Mouse (Mus musculus) liver, embryonic 14.5 days (tissue): ENCODE measurements at regions not wholly inside any gene's neighbourhood (a gene's known extent, or its start where the extent isn't known, plus 50 kb on each side); places are given as distances from the start of the nearest gene placed in this dataset.

Experiments used
- ATAC-seq: fragments of 200-750 bp; cut with Nextera tagmentation; 2 replicates; pipeline ENCODE4 v1.8.0; 2017; ENCODE audit warnings: moderate number of reproducible peaks, mild to moderate bottlenecking, moderate library complexity; ENCODE audit not compliant: insufficient read depth
- DNase-seq, 3 experiments: peaks; one replicate each; pipeline ENCODE4 v3.0.0-alpha.2; 2012 to 2013; ENCODE audit warnings: low read depth in 3 of 3, low spot score in 3 of 3
- H3K27ac ChIP-seq: fragments of 300-500 bp; sonication (generic); 2 replicates; pipeline ENCODE4 v1.5.1; 2014; ENCODE audit warnings: moderate library complexity, mild to moderate bottlenecking, control low read depth, inconsistent platforms
- H3K27me3 ChIP-seq: fragments of 300-500 bp; sonication (generic); 2 replicates; pipeline ENCODE4 v1.6.1; 2014; ENCODE audit warnings: mild to moderate bottlenecking, low read length, moderate library complexity; ENCODE audit not compliant: control insufficient read depth, insufficient read depth
- H3K36me3 ChIP-seq: fragments of 300-500 bp; sonication (generic); replicated peaks from 2 replicates; pipeline ENCODE4 v1.6.1; 2014; ENCODE audit warnings: low read depth; ENCODE audit not compliant: control insufficient read depth, insufficient read depth
- H3K4me1 ChIP-seq, 2 experiments: fragments of 200-500 bp in 1 of 2; fragments of 300-500 bp in 1 of 2; sonication (generic) in 1 of 2; replicated peaks; 2 replicates each; pipeline ENCODE4 v1.6.1; 2012 to 2014; ENCODE audit warnings: antibody characterized with exemption in 1 of 2, inconsistent platforms in 1 of 2, low read length in 1 of 2; ENCODE audit not compliant: control insufficient read depth in 2 of 2, insufficient read depth in 2 of 2
- H3K4me2 ChIP-seq: fragments of 300-500 bp; sonication (generic); 2 replicates; pipeline ENCODE4 v1.6.1; 2014; ENCODE audit warnings: low read depth, mild to moderate bottlenecking, control low read depth, moderate library complexity
- H3K4me3 ChIP-seq, 2 experiments: fragments of 200-500 bp in 1 of 2; fragments of 300-500 bp in 1 of 2; sonication (generic) in 1 of 2; 2 replicates each; pipeline ENCODE4 v1.5.1; 2012 to 2014; ENCODE audit warnings: low read depth in 2 of 2, low read length in 2 of 2, mild to moderate bottlenecking in 2 of 2, control low read depth in 1 of 2, inconsistent platforms in 1 of 2, moderate library complexity in 1 of 2; ENCODE audit not compliant: insufficient read depth in 1 of 2
- H3K9ac ChIP-seq: fragments of 300-500 bp; sonication (generic); replicated peaks from 2 replicates; pipeline ENCODE4 v1.6.1; 2014; ENCODE audit warnings: mild to moderate bottlenecking, control low read depth, moderate library complexity
- H3K9me3 ChIP-seq: fragments of 300-500 bp; sonication (generic); 2 replicates; pipeline ENCODE4 v1.6.1; 2016; ENCODE audit warnings: low read length, mixed read lengths; ENCODE audit not compliant: control insufficient read depth
- CTCF ChIP-seq: IDR thresholded peaks from 2 replicates; pipeline ENCODE4 v1.5.1; 2016; ENCODE audit warnings: antibody characterized with exemption, low read depth, control low read depth
- EP300 ChIP-seq: IDR thresholded peaks from 2 replicates; pipeline ENCODE4 v1.6.1; 2016; ENCODE audit warnings: antibody characterized with exemption, low read depth
- WGBS: fragments of 180-500 bp; shearing (Covaris S2); extraction: QIAGEN DNeasy Blood & Tissue Kit; methylation state at CpG from one replicate; pipeline ENCODE4 v1.1.7; 2014; ENCODE audit not compliant: insufficient replicate concordance; 5-methylcytosine and 5-hydroxymethylcytosine counted together

GRCm38 (mm10) chr12:109839946-109840524 is 239.9 kb upstream of the Rtl1 start:
- H3K9ac ChIP-seq: no peak overlapping the region
- DNase-seq: no peak
- no peak overlapping the region for H3K4me3 ChIP-seq
- H3K4me2 ChIP-seq: no peak overlapping the region
- H3K4me1 ChIP-seq: no peaks in the 10 kb centered on the region
- H3K36me3 ChIP-seq: no peaks in the 10 kb centered on the region
- H3K27me3 ChIP-seq: no peaks in the 10 kb centered on the region
- TF ChIP-seq EP300 (no peak), CTCF (no peak)
- no peaks in the 10 kb centered on the region for H3K9me3 ChIP-seq
- no peak for ATAC-seq
- H3K27ac ChIP-seq: no peak overlapping the region
- 49% methylated on average over 14 of the region's 14 CpGs for WGBS

DNA sequence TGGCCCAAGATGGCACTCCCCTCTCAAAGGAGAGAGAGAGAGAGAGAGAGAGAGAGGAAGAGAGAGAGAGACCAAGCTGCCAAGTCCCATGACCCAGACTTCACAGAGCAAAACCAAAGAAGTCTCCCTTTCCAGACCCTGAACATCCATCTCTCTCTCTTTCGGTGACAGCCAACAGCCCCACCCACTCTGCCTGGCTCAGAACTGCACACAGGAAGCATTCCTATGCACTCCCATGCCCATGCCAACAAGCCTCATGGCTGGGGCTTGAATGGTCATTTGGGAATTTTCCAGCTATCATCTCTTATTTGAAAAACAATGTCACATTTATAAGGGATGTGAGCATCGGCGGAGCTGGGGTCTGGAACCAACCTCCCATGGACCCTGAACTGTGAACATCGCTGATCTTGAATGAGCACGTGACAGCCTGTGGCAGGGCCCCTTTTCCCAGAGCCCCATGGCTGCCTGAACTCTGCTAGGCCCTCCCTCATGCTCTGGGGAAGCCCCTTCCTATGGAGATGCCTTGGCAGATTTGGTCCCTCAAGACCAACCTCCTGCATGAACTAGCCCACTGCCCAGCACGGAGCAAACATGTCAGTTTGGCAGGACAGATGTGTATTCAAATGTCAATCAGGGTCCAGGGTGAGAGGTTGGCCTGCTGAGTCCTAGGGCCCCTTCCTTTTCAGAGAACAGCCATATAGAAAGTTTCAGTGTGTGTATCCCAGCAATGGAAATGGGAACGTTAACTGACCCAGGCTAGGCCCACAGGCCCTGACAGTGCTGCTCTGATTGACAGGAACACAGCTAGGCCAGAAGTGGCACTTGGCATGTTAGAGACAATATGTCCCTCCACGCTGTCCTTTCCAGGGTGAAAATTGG is 244.8 kb upstream of the Rtl1 start:
- WGBS: 54% methylated on average over 8 of the region's 8 CpGs
- Histone ChIP-seq H3K27me3 (no peaks in the 10 kb centered on the region), H3K4me3 (no peak overlapping the region), H3K9me3 (no peaks in the 10 kb centered on the region), H3K36me3 (no peaks in the 10 kb centered on the region), H3K4me1 (no peaks in the 10 kb centered on the region), H3K4me2 (no peak overlapping the region), H3K9ac (no peak overlapping the region), H3K27ac (no peak overlapping the region)
- TF ChIP-seq CTCF: no peak
- ATAC-seq (no peak), DNase-seq (no peak)

DNA sequence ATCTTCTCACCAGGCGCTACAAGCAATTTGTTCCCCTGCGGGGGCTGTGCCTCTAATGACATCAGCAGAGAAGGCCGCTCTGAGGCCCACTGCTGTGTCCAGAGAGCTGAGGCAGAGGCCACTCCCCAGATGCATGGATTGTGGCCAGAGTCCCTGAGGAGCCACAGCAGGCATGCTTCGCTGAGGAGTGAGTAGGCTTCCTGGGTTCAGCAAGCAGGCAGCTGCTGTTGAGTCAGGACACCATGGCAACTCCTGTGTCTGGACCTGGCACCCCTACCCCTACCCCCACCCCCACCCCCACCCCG is 245.4 kb upstream of the Rtl1 start:
- no peak for DNase-seq
- 56% methylated on average over 5 of the region's 5 CpGs for WGBS
- H3K4me3 ChIP-seq: no peak overlapping the region
- H3K4me1 ChIP-seq: no peaks in the 10 kb centered on the region
- no peak overlapping the region for H3K27ac ChIP-seq
- no peak for TF ChIP-seq CTCF
- TF ChIP-seq EP300: no peak
- H3K4me2 ChIP-seq: no peak overlapping the region
- no peaks in the 10 kb centered on the region for H3K36me3 ChIP-seq
- no peak for ATAC-seq
- no peak overlapping the region for H3K9ac ChIP-seq
- H3K9me3 ChIP-seq: no peaks in the 10 kb centered on the region
- H3K27me3 ChIP-seq: no peaks in the 10 kb centered on the region

DNA sequence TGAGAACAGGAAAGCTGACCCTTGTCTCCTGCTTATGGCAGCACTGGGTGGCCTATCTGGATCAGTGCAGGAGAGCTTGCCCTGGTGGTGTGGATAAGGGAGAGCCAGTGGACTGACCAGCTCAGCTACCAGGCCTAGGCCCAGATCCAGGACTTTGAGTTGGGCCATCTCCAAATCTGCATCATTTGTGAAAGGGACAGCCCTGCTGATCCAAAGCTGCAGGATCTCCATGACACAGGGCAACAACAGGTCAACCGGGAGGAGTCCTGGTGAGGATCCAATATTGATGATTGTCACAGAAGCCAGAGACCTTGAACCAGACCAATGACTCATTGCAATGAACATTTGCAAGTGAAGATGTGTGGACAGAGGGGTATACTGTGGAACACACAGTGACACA is 256.2 kb upstream of the Rtl1 start:
- WGBS: 62% methylated on average over 1 of the region's 1 CpGs
- H3K9me3 ChIP-seq: no peaks in the 10 kb centered on the region
- no peak overlapping the region for H3K4me3 ChIP-seq
- no peak for ATAC-seq
- H3K4me2 ChIP-seq: no peak overlapping the region
- H3K27me3 ChIP-seq: no peaks in the 10 kb centered on the region
- TF ChIP-seq EP300 (no peak), CTCF (no peak)
- no peak overlapping the region for H3K9ac ChIP-seq
- H3K4me1 ChIP-seq: no peaks in the 10 kb centered on the region
- no peak for DNase-seq
- H3K36me3 ChIP-seq: no peaks in the 10 kb centered on the region
- H3K27ac ChIP-seq: no peak overlapping the region

DNA sequence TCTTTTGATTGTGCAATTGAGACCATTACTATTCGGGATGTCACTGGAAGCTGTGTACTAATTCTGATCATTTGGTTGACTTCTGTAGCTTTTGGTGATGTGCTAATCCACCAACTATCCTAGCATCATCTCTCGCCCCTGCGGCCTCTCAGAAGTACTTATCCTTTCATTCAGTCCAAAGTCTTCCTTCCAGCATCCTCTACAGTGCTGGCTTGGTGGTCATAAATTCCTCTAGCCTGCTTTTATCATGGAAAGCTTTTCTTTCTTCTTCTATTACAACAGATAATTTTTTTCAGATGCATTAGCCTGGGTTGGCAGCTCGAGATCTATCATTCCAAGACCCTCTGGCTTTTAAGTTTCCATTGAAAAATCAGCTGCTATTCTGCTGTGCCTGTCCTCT is 257.6 kb upstream of the Rtl1 start:
- H3K9me3 ChIP-seq: no peaks in the 10 kb centered on the region
- H3K27me3 ChIP-seq: no peaks in the 10 kb centered on the region
- TF ChIP-seq EP300: no peak
- TF ChIP-seq CTCF: no peak
- WGBS: 62% methylated on average over 4 of the region's 4 CpGs
- ATAC-seq: no peak
- H3K4me1 ChIP-seq: no peaks in the 10 kb centered on the region
- H3K36me3 ChIP-seq: no peaks in the 10 kb centered on the region
- DNase-seq: no peak
- no peak overlapping the region for H3K4me3 ChIP-seq
- no peak overlapping the region for H3K9ac ChIP-seq
- H3K27ac ChIP-seq: no peak overlapping the region
- H3K4me2 ChIP-seq: no peak overlapping the region
